Mouse (Mus musculus) monocyte, adult 5-6 weeks (primary cell): ENCODE results near the gene Ninj1. TPM values are rescaled to one million over a fixed set of nuclear protein-coding genes. Genes with fewer than 3 reads are reported as not detected.

Source experiments
- ATAC-seq: fragments of 153-309, 156-312 bp; replicated peaks from 2 replicates; pipeline ENCODE4 v1.8.0; 2017; ENCODE audit warnings: mild to moderate bottlenecking; ENCODE audit not compliant: low TSS enrichment, insufficient number of reproducible peaks, severe bottlenecking, poor library complexity, low FRiP score
- total RNA-seq: library from RNA; stranded (forward); fragments of 200-1000, 200-491, 200-594 nt; gene quantifications from 3 replicates; pipeline ENCODE4 v1.2.3, GENCODE M21; 2017

Ninj1 gene
- 24.6 to 59.1 TPM (median 55.8 TPM) in 3 replicates for total RNA-seq

DNA sequence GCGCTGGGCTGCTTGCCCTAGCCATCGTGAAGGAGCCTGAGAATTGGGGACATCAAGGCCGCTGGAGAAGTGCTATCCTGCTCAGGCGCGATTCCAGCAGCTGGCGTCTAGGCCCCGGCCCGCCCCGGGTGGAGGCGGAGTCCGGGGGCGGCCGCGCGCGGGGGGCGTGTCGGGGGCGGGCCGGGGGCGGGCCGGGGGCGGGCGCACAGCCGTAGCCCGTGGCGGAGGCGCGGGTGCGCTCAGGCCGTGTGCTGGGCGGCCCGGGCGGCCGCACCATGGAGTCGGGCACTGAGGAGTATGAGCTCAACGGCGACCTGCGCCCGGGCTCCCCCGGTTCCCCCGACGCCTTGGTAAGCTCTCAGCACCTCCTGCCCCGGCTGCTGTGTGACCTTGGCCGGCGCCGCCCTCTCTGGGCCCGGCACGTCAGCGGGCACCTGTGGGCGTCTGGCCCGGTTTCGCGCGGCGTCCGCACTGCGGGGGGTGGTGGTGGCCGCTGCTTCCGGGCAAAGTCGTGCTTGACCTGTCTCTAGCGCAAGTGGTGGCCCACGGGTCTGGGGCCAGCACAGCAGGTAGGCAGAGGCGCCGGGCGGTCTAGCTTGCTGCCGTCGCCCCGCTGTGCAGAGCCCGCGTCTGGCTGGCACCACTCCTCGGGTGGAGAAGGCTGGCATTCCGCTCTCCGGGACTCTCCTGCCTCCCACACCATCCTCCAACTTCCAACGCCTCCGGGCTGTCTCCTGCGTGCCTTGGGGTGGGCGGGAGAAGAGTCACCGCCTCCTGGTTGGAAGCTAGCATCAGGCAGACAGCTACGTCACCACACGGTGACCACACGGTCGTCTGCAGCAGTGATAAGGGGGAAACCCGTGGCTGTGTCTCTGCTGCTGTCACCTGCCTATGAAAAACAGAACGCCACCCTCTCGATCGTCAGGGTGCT is at the start of gene Ninj1:
Gene Ninj1 (plus strand): TSS at position 198 of the 931 bp plus-strand sequence.
- ATAC-seq: peak; percentile 77

DNA sequence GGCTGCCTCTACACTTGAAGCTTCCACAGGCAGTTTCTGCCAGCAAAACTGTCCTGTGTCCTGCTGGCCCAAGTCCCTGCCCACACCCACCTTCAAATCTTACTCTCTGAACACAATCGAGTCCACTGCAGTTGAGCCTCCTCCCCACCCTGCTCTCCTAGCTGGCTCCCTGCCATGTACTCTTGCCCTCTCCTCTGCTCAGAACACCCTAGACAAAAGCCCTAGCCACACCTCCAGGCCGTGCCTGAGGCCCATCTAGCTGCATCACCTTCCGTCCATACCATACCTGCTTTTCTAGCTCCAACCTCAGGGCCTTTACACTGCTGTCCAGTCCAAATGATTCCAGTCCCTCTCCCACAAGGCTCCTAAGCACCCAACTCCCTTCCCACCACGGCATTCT is 46.7 kb upstream of the Ninj1 start:
- no peak for ATAC-seq

DNA sequence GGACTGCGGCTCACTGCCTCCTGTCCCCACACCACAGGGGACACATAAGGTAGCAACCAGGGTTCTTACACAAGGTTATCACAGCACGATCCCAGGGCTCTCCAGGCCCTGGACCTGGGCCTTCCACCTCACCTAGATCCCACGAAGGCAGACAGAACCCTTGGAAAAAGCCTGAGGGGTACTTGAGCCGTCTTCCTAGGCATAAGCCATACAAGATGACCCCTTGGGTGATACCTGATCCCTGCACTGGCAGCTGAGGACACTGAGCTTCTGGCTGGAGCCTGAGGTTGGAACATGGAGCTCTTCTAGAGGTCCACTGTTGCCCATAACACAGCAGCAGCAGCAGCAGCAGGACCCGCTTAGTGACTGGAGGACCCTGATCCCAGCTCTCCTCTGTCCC is 44.9 kb upstream of the Ninj1 start:
- no peak for ATAC-seq

DNA sequence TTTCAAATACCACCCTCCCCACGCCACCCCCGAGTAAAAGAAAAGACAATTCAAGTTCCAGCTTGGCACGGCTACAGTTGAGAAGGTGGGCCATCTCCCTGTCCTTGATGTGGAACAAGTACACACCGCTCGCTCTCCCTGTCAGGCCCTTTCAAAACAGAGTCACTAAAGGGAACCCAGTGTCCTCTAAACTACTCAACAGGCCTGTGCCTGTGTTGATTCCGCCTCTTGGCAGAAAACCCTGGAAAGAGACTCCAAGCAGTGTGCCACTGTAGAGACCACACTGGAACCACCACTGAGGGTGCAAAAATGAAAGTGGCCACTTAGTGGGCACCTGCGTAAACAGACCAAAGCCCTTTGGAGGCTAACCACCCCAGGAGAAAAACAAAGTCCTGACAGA is 44.0 kb upstream of the Ninj1 start:
- ATAC-seq: no peak

DNA sequence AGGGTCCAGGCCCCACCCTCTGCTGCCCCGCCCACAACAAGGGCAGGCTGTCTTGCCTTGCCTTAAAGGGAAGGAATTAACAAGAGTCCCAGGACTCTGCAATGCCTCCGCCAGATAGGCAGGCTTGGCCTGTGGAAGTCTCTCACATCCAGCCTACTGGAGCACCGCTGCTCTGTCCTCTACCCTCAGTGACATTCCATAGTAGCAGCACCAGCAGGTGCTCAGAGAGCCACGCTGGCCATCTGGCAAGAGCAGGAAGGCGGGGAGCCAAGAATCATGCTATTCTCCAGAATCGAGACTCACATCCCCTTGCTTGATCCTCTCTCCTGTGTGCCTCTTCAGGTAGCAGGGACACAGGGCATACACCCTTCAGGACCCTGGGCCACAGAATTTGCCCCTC is 42.8 kb upstream of the Ninj1 start:
- ATAC-seq: no peak

DNA sequence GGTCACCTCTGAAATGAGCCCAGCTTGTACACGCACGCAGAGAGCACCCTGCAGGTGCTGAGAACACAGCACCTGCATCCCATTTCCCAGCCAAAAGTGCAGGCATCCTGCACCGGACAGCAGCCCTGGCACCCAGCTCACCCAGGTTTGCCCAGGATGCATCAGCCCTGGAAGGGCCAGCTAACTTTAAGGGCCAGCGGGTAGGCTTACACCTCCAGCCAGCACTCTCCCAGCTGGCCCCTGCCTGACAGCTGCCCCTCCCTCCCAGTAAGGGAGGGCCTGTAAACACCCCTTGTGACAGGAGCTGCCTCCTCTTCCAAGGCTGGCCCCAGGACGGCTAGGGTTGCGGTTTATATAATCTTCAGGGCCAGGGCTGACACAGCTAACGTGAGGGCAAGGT is 41.9 kb upstream of the Ninj1 start:
- ATAC-seq: no peak

DNA sequence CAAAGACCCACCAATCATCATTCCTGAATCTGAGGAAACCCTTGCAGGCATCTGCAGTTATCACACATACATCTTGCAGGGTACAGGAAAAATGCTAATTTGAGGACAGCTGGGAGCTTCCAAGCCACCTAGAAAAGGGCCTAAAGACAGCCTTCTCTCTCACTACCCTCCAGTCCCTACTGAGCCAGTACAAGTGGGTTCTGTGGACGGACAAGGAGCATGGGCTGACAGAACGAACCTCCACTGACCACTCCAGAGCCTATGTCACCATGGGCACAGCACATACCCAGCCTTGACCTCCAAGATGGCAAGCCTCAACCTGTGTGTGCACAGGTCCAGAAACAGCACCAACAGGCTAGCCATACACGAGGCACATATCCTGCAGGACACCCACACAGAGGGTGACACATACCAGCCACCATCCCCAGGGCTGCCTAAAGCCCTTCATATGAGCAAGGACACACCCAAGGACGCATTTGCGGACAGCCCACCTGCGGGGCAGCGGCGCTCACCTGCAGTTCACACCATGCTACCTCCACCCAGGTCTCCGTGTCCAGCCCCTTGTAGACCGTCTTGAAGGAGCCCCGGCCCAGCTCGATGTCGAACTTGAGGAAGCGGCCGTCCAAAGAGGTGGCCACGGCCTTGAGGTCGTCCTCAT is 41.1 kb upstream of the Ninj1 start:
- ATAC-seq: no peak

DNA sequence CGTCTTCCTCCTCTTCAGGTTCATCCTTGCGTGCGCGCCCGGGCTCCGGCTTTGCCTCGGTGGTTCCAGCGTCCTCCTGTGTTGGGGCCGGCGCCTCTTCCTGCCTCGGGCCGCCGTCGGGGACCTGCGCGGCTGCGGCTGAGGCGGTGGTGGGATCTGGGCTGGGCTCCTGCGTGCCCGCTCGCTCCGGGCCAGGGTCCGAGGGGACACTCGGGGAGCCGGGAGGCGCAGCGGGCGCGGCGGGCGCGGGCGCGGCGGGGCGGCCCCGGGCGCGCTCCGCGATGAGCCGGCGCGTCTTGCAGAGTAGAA is 40.6 kb upstream of the Ninj1 start:
- ATAC-seq: no peak

DNA sequence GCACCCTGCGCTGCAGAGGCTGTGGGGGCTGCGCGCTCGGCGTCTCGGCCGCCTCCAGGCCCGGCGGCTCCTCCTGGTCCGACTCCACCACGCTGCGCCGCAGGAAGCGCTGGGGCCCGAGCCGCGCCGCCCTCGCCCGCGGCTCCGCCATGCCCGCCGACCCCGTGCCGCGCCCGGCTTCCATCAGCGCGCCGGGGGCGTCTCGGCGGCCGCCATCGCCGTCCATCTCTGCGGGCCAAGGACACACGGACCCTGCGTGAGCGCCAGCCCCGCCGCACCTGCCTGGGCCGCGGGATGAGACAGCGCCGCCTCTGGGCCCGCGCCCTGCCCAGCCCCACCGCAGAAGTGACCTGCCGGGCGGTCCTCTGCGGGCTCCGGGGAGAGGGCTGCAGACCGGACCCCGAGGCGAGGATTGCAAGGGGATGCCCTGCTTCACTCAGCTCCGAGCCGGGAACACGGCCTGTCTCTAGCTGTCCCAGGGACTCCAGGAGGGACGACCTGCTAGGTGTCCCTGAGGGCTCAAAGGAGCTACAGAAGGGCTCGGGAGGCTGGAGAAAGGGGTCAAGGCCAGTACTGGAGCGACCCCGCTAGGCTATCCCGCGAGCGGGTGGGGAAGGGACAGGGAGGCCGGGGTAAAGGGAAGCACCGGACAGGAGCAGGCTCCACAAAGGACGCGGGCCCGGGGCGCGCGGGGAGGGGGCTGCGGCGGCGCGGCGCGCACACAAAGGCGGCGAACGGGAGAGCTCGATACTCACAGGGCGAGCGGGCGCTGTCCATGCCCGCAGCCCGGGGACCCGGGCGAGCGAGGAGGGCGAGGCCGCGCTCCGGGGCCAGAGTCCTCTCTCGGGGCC is 40.1 kb upstream of the Ninj1 start:
- ATAC-seq: no peak

DNA sequence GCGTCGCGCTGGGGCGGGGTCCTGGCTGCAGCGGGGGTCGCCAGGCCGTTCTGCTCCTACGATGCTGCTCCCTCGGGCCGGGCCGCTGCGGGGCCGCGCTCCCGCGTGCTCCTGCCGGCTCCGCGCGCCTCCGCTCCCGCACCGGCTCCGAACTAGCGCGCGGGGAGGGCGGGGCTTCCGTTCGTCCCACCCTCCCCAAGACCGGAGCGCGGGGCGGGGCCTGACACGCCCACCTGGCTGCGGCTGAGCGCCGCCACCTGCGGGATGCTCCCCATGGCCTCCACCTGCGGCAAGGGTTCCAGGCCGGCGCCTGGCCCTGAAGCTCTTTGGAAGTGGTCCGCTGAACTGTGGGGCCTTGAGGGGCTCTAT is 39.4 kb upstream of the Ninj1 start, which contains the start of gene Wnk2:
Gene Wnk2 (minus strand): TSS at position 157 of the 369 bp plus-strand sequence.
- ATAC-seq: no peak

DNA sequence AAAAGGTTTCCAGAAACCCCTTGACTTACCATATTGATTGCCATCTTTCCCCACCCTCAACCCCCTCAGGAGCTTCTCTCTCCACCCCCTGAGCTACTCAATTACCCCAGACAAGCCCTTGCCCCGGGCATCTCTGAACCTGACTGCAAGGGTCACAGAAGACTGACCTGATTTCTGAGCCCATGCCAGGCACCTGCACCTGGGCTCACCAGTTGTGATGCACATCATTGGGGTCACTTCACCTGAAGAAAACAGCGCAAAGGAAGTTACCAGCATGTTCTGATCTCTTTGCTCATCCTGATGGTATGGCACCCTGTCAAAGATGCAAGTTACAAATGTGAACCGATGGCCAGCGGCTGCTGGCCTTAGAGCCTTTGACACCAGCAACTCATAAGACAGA is 38.6 kb upstream of the Ninj1 start:
- ATAC-seq: no peak

DNA sequence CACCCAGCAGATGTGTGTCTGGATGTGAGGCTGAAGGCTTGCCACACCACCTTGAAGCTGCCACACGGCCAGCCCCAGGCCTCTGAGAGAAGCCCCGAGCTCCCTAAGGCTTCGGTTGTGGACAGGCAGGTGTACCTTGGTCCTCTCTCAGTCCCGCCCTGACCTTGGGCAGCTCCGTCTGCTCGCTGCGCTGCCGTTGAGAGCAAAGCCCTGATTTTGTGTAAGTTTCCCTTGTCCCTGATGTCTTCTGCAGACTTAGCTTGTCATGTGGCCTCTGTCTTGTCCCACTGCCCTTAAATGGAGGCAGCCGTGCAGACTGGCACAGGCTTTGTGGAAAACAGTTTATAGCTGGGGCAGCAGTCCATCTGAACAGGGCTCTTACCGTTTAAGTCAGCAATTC is 33.3 kb upstream of the Ninj1 start:
- ATAC-seq: no peak

DNA sequence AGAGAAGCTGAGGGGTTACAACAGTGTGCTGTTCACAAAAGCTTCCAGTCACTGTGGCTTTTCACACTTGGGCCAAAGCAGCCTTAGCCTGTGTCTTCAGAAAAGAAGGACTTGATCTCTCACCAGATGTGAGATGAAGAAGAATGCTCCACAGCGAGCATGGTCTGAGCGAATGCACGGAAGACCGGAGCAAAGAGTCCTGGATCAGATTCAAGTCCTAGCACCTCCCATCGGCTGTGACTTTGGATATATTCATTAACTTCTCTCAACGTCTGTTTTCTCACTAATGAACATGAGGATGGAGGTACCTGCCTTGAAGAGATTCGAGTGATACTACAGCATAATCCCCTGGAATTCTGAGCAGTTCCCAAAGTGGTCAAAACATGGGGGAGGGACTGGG is 32.7 kb upstream of the Ninj1 start:
- ATAC-seq: no peak

DNA sequence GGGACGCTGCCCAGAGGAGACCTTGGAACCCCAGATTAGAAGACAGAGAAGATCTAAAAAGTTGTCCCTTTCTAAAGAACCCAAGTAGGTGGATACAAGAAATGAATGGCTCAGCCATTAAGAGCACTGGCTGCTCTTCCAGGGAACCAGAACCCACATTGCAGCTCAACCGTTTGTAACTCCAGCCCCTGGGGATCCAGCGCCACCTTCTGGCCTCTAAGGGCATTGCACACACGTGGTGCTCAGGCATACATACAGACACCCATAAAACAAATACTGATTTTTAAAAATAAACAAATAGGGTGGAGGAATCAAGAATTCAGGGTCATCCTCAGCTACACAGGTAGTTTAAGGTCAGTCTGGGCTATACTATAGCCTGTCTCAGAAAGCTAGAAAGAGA is 30.6 kb upstream of the Ninj1 start:
- ATAC-seq: no peak

DNA sequence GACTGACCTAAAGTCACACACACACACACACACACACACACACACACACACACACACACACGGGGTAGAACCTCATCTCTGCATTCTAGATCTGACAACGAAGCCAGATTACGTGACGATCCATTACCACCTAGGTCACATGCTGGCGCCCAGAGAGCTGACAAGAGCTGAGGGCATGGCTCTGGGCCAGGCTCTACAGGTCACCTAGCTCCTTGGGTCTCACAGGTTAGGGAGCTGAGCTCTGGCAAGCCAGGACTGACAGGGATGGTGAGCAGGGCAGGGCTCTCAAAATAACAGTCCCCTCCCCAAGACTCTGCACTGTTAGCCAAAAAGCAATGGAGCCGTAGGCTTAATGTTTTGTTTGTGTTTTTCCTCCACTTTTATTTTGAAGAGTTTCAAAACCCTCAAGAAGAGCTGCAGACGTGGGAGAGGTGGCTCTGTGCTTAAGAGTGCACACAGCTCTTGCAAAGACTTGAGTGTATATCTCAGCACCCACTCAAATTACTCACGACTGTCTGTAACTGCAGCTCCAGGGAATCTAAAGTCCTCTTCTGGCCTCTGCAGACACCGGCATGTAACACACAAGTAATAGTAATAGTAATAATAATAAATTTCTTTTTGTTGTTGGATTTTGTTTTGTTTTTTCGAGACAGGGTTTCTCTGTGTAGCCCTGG is 29.1 kb upstream of the Ninj1 start:
- ATAC-seq: no peak

DNA sequence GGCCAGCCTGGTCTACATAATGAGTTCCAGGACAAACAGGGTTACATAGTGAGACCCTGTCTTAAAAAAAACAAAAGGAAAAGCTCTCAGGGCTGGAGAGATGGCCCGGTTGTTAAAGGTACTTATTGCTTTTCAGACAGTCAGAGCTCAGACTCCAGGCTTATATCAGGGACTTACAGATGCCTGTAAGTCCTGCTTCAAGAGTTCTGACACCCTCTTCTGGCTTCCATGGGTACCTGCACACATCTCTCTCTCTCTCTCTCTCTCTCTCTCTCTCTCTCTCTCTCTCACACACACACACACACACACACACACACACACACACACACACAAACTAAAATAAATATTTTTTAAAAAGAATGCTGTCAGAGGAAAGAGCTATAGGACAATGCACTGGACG is 26.0 kb upstream of the Ninj1 start:
- ATAC-seq: no peak

DNA sequence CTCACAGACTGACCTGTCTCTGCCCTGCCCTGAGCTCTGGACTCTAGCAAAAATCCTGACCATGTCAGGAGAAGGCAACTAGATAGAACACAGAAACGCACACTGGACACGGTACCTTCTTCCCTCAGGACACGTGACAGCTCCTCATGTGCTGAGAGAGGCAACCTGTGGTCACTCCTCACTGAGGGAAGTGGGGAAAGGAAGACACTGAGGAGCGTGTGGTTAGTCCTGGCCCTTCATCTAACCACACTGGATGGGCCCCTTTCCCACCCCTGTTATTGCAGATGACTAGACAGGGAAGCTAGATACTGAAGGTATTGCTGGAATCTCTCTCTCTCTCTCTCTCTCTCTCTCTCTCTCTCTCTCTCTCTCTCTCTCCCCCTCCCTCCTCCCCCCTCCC is 24.6 kb upstream of the Ninj1 start:
- ATAC-seq: no peak; the same call in 1 of the 2 replicates

DNA sequence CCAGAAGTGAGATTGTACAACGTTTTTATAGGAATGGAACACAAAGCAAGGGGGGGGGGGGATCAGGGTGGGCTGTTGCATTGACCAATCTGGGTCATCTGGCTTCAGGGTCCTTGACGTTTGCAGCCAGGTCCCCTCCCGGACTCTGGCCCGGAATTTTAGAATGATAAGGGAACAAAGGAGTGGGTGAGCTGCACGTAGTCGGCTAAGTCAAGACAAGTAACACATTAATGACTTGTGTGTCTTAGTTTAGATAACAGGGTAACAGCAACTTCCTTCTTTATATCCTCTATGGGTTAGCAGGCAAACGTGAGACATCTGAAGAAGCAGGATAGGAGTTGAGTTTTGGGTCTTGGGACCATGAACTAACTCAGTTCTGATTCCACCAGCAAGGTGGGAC is 23.6 kb upstream of the Ninj1 start:
- ATAC-seq: no peak

DNA sequence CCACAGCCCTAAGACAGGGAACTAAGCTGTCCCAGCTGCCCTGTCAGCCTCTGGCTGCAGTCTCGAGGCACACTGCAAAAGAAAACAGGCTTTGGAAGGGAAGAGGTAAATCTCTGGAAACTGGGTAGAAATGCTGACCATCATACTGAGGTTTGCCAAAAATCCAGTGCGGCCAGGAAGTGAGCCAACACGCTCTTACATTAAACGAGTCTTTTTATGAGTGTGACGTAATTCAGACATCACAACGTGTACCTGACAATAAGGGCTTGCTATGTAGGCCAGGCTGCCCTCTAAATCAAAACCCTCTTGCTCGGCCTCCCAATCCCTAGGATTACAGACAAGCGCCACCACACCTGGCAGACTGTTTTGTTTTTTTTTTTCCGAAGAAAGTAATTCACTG is 20.2 kb upstream of the Ninj1 start:
- ATAC-seq: no peak
